Mouse (Mus musculus) liver, embryonic 15.5 days (tissue): Measurements from ENCODE around the gene Pla2g4d. TPM values are rescaled to one million over a fixed set of nuclear protein-coding genes. Genes with fewer than 3 reads are reported as not detected.

Experiments used
- ATAC-seq: fragments of 200-750 bp; cut with Nextera tagmentation; 2 replicates; pipeline ENCODE4 v1.8.0; 2017; ENCODE audit warnings: moderate number of reproducible peaks, mild to moderate bottlenecking, moderate library complexity; ENCODE audit not compliant: insufficient read depth
- H3K27ac ChIP-seq: fragments of 300-500 bp; sonication (generic); replicated peaks from 2 replicates; pipeline ENCODE4 v1.5.1; 2015; ENCODE audit warnings: mild to moderate bottlenecking, inconsistent platforms
- H3K27me3 ChIP-seq: fragments of 300-500 bp; sonication (generic); 2 replicates; pipeline ENCODE4 v1.6.1; 2015; ENCODE audit warnings: mild to moderate bottlenecking, inconsistent platforms
- H3K36me3 ChIP-seq: fragments of 300-500 bp; sonication (generic); replicated peaks from 2 replicates; pipeline ENCODE4 v1.6.1; 2015; ENCODE audit warnings: moderate library complexity, mild to moderate bottlenecking, inconsistent platforms
- H3K4me1 ChIP-seq: fragments of 300-500 bp; sonication (generic); replicated peaks from 2 replicates; pipeline ENCODE4 v1.6.1; 2015; ENCODE audit warnings: inconsistent platforms
- H3K4me2 ChIP-seq: fragments of 300-500 bp; sonication (generic); 2 replicates; pipeline ENCODE4 v1.6.1; 2015; ENCODE audit warnings: moderate library complexity, mild to moderate bottlenecking, inconsistent platforms
- H3K4me3 ChIP-seq: fragments of 300-500 bp; sonication (generic); replicated peaks from 2 replicates; pipeline ENCODE4 v1.5.1; 2015; ENCODE audit warnings: mild to moderate bottlenecking, inconsistent platforms
- H3K9ac ChIP-seq: fragments of 300-500 bp; sonication (generic); 2 replicates; pipeline ENCODE4 v1.6.1; 2015; ENCODE audit warnings: moderate library complexity, mild to moderate bottlenecking, inconsistent platforms
- H3K9me3 ChIP-seq: fragments of 300-500 bp; sonication (generic); replicated peaks from 2 replicates; pipeline ENCODE4 v1.6.1; 2016; ENCODE audit warnings: inconsistent platforms
- WGBS: fragments of 180-500 bp; shearing (Covaris S2); methylation state at CpG from one replicate; pipeline ENCODE4 v1.1.7; 2015; ENCODE audit warnings: mixed read lengths; ENCODE audit not compliant: insufficient replicate concordance; 5-methylcytosine and 5-hydroxymethylcytosine counted together
- polyA plus RNA-seq: library from polyadenylated mRNA; unstranded; fragments of >200 nt; fragmentation: Nextera tagmentation; extraction: Ambion mirVana; gene quantifications from 2 replicates; pipeline ENCODE4 v1.2.1, GENCODE M21; 2015

Pla2g4d gene
- polyA plus RNA-seq, 1 experiment from 2014 or later: not detected

GRCm38 (mm10) chr2:120235381-120235780 is 53.6 kb downstream of the Pla2g4d start:
- peaks cover 21% of the 10 kb centered on the region; the same call in 1 of the 2 replicates for H3K4me1 ChIP-seq
- no peak overlapping the region for H3K4me3 ChIP-seq
- H3K9me3 ChIP-seq: no peaks in the 10 kb centered on the region
- no peaks in the 10 kb centered on the region for H3K27me3 ChIP-seq
- ATAC-seq: no peak
- H3K4me2 ChIP-seq: no peak overlapping the region
- H3K9ac ChIP-seq: no peak overlapping the region
- no peak overlapping the region for H3K27ac ChIP-seq
- 56% methylated on average over 3 of the region's 3 CpGs for WGBS
- H3K36me3 ChIP-seq: no peaks in the 10 kb centered on the region

- Histone ChIP-seq H3K36me3 (no peaks in the 10 kb centered on the region), H3K4me1 (peaks cover 16% of the 10 kb centered on the region; the same call in 1 of the 2 replicates), H3K4me2 (no peak overlapping the region), H3K27me3 (no peaks in the 10 kb centered on the region), H3K9ac (no peak overlapping the region), H3K9me3 (no peaks in the 10 kb centered on the region), H3K27ac (no peak overlapping the region), H3K4me3 (no peak overlapping the region)
- 38% methylated on average over 3 of the region's 3 CpGs for WGBS
- ATAC-seq: no peak
These were observed 57.4 kb downstream of the Pla2g4d start for GRCm38 (mm10) chr2:120231642-120232041.

Other genes with a start within 250 kb of the Pla2g4d start
- gene Ehd4, start 134.6 kb downstream of the Pla2g4d start, polyA plus RNA-seq: 23.4 and 29.0 TPM in 2 replicates
- gene Pla2g4e, start 43.9 kb downstream of the Pla2g4d start, polyA plus RNA-seq: 0.02 TPM in 1 of 2 replicates, not detected in the other
- gene Pla2g4f, start 25.0 kb upstream of the Pla2g4d start, polyA plus RNA-seq: 0.05 TPM in 1 of 2 replicates, not detected in the other
- gene Vps39, start 63.9 kb upstream of the Pla2g4d start, polyA plus RNA-seq: 6.8 and 7.7 TPM in 2 replicates
- gene Ganc, start 114.7 kb upstream of the Pla2g4d start, polyA plus RNA-seq: 6.0 and 6.9 TPM in 2 replicates
- gene Tmem87a, start 114.9 kb upstream of the Pla2g4d start, polyA plus RNA-seq: 2.6 and 3.6 TPM in 2 replicates
- gene Capn3, start 166.8 kb upstream of the Pla2g4d start, polyA plus RNA-seq: 3.5 and 4.9 TPM in 2 replicates